Mouse (Mus musculus): ENCODE measurements around the gene Bcorl1.
A peak's percentile ranks its signal among the peaks of the same experiment; 100 is the strongest.

DNA sequence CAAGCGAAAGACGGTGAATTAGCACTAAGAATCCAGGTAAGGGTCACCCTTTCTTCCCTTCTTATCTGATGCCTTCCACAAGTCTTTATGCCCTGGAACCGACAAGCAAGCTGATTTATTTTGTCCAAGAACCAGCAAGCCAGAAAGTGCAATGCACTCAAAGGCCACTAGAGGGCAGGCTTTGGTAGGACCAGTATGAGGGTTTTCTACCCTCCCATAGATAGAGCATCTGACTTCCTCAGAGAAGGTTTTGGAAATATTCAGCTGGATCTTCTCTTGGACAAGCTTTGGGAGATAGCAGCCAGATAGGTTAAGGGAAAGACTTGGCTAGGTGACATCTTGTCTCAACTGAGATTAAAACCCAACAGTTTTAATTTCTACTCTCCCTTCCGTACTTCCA, 81.8 kb downstream of the Bcorl1 start:
- TF ChIP-seq CTCF (conservative IDR thresholded peaks at IDR 0.05; ENCODE audit: insufficient read depth, insufficient read length, low read depth, low read length) (peak; percentile 71), POLR2A (IDR thresholded peaks at IDR 0.05; ENCODE audit: low read depth, low read length) (no peak)
